Mouse (Mus musculus) stomach, postnatal 0 days (tissue): ENCODE data around the gene Nanog.

Experiments used
- CTCF ChIP-seq: IDR thresholded peaks from 2 replicates; pipeline ENCODE4 v1.5.1; 2016; ENCODE audit warnings: antibody characterized with exemption, low read depth, mild to moderate bottlenecking, moderate library complexity
- EP300 ChIP-seq: optimal IDR thresholded peaks from 2 replicates; pipeline ENCODE3; 2016; ENCODE audit warnings: antibody characterized with exemption

DNA sequence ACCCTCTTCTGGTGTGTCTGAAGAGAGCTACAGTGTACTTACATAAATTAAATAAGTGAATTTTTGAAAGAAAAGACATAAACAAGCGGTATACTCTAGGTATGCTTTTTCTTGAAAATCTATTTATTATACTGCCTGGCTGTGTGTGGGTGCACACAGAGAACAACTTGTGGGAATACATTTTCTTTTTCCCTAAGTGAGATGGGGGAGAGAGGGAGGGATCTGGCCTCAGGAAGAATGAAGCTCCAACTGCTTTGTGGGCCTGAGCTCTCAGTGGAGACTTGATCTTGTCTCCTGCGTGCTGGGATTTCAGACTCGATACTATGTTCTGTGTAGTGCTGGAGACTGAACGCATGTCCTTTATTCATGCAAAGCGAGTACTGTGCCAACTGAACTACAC, 5.5 kb upstream of the Nanog start:
- no peak for TF ChIP-seq CTCF
- no peak for TF ChIP-seq EP300
